Mouse (Mus musculus) adrenal gland, postnatal 14 days (tissue): ENCODE measurements at regions not wholly inside any gene's neighbourhood (a gene's known extent, or its start where the extent isn't known, plus 50 kb on each side); places are given as distances from the start of the nearest gene placed in this dataset.
A peak's percentile ranks its signal among the peaks of the same experiment; 100 is the strongest.

Experiments
- DNase-seq: peaks from one replicate; pipeline ENCODE4 v3.0.0; 2021; ENCODE audit warnings: mixed read lengths

- DNase-seq = no peak
These were observed 434.9 kb upstream of the Btbd3 start for GRCm38 (mm10) chr2:137821344-137821916.

- no peak for DNase-seq
These were observed 441.4 kb upstream of the Btbd3 start for GRCm38 (mm10) chr2:137814945-137815344.

- DNase-seq = no peak
These were observed 447.7 kb upstream of the Btbd3 start for GRCm38 (mm10) chr2:137808401-137809230.

GRCm38 (mm10) chr2:137807594-137808295 is 448.6 kb upstream of the Btbd3 start:
- no peak for DNase-seq

GRCm38 (mm10) chr2:137794841-137795240 is 461.5 kb upstream of the Btbd3 start:
- DNase-seq = no peak

- DNase-seq = no peak
These were observed 472.3 kb upstream of the Btbd3 start for GRCm38 (mm10) chr2:137784091-137784490.

GRCm38 (mm10) chr2:137777430-137777829 is 478.9 kb upstream of the Btbd3 start:
- DNase-seq = no peak

- DNase-seq = no peak
These were observed 491.6 kb upstream of the Btbd3 start for GRCm38 (mm10) chr2:137764785-137765184.

- no peak for DNase-seq
These were observed 496.9 kb upstream of the Btbd3 start for GRCm38 (mm10) chr2:137759455-137759854.

GRCm38 (mm10) chr2:137758389-137758788 is 498.0 kb upstream of the Btbd3 start:
- no peak for DNase-seq

- no peak for DNase-seq
These were observed 498.8 kb upstream of the Btbd3 start for GRCm38 (mm10) chr2:137757231-137758212.

- no peak for DNase-seq
These were observed 500.1 kb upstream of the Btbd3 start for GRCm38 (mm10) chr2:137756220-137756619.

GRCm38 (mm10) chr2:137754481-137754880 is 501.9 kb upstream of the Btbd3 start:
- DNase-seq = no peak

- peak; percentile 34 for DNase-seq
These were observed 524.0 kb upstream of the Btbd3 start for GRCm38 (mm10) chr2:137732410-137732809.

GRCm38 (mm10) chr2:137730472-137730931 is 525.9 kb upstream of the Btbd3 start:
- DNase-seq = no peak

GRCm38 (mm10) chr2:137729871-137730270 is 526.5 kb upstream of the Btbd3 start:
- no peak for DNase-seq

GRCm38 (mm10) chr2:137729207-137729606 is 527.2 kb upstream of the Btbd3 start:
- DNase-seq = no peak

- DNase-seq = no peak
These were observed 532.7 kb upstream of the Btbd3 start for GRCm38 (mm10) chr2:137723651-137724050.

- no peak for DNase-seq
These were observed 534.5 kb upstream of the Btbd3 start for GRCm38 (mm10) chr2:137721767-137722424.

GRCm38 (mm10) chr2:137715891-137716290 is 540.5 kb upstream of the Btbd3 start:
- DNase-seq = peak; percentile 45

- no peak for DNase-seq
These were observed 549.8 kb upstream of the Btbd3 start for GRCm38 (mm10) chr2:137706528-137706988.
